Mouse (Mus musculus) regulatory T cell (primary cell): ENCODE results near the gene Cblc.

ENCODE experiments used
- in situ Hi-C: fragments of 300-600 bp; cut with MboI, MseI; formaldehyde crosslinking; loops from one replicate; pipeline ENCODE4 v1.15.1; 2025; ENCODE audit warnings: high pct_unique_total_duplicates

Gene Cblc

DNA sequence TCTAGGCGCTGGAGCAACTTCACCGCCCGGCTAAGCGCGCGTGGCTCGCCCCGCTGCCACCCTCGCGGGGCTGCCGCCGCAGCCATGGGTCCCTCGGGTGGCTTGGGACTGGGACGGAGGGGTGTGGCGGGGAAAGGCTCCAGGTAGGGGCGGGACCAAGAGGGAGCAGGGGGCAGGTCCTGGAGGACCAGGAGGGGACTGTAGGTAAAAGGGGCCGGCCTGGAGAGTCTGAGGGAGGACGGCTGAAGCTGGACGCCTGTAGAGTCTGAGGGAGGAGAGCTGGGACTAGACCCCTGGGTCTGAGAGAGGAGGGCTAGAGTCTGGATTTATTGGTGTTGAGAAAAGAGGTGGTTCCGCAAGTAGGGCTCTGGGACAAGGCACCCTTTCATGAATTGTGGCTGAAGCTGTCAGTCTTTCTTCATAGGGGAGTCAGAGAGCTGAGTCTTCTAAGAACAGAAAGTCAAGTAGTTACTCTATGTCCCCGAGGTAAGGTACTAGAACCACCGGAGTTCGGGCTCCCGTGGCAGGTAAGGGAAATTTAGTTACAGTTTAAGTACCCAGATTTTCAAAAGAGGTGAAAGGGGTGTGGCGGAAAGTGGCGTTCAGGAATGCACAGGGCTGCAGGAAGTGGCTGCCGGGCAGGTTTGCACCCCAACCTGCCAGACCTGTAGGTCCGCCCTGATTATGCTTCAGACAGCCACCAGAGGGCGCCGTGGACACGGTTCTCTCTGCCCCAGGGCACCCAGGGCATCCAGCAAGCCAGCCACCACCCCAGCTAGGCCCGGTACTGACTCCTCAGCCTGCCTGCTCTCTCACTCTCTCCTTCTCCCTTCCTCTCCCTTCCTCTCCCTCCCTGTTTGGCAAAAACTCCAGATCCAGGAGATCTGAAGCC lies at the start of gene Cblc:
Gene Cblc, minus strand, starts transcription at position 113 of the 892 bp plus-strand sequence.
- in situ Hi-C loops, result no loop called here

- in situ Hi-C loops, result loop anchor here (5.0 kb wide), 1 partner anchor 42 kb away; no protein-coding TSS in a partner anchor
Observed at GRCm38 (mm10) chr7:19844521-19845171, 48.0 kb upstream of the Cblc start.

DNA sequence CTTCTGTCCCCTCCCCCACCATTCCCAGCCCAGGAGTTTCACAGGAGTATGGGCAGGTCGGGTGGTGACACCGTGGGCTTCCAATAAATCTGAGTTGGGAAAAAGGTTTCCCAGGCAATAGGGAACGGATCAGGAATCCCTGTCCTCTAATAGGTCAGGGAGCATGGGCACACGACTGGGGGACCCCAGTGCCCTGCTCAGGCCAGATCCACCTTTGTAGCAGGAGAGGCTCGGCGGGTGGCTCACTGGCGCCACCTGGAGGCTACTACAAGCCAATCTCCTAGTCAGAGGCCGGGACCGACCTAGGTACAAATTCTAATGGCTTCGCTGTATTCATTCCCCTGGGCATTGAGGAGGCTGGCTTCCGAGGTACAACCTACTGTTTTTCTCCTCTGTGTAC lies 47.0 kb upstream of the Cblc start:
- in situ Hi-C loops, result loop anchor here (5.0 kb wide), 1 partner anchor 41 kb away; no protein-coding TSS in a partner anchor

GRCm38 (mm10) chr7:19842885-19843504 lies 46.4 kb upstream of the Cblc start:
- in situ Hi-C loops, result loop anchor here (5.0 kb wide), 1 partner anchor 41 kb away; no protein-coding TSS in a partner anchor

GRCm38 (mm10) chr7:19841686-19842413 lies 45.2 kb upstream of the Cblc start:
- in situ Hi-C loops, result loop anchor here (5.0 kb wide), 1 partner anchor 40 kb away; no protein-coding TSS in a partner anchor

- in situ Hi-C loops, result loop anchor here (5.0 kb wide), 1 partner anchor 39 kb away; no protein-coding TSS in a partner anchor
Observed at GRCm38 (mm10) chr7:19840936-19841335, 44.3 kb upstream of the Cblc start.

DNA sequence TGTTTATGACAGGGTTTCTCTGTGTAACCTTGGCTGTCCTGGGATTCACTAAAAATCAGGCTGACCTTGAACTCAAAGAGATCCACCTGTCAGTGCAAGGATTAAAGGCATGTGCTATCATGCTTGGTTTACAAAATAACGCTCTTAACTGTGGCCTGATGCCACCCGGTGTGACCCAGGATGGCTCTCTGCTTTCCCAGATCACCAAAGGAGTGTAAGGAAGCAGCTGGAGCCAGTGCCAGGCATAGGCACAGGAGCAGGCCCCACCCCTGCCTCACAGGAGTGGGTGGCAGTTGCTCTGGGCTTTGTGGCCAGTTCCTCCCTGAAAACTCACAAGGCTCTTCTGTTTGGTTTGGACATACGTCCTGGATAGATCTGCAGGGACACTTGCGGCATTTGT lies 43.8 kb upstream of the Cblc start:
- in situ Hi-C loops, result loop anchor here (5.0 kb wide), 1 partner anchor 38 kb away; no protein-coding TSS in a partner anchor

DNA sequence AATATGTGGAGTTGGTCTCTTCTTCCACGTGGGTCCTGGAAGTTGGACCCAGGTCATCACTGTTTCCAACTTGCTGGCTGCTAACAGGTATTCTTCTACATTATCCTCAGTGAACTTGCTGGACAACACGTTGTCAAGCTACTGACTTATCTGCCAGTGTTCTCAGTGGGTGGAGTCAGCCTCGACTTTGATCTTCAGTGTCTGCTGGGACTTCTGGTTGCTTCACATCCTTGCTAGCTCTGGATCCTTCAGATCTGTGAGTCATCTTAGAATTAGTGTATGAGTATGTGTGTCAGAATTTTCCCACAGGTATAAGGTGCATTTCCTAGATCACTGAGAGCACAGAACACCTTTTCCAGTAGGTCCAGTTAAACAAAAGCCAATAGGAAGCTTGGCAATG lies 40.2 kb upstream of the Cblc start:
- in situ Hi-C loops, result no loop called here

- in situ Hi-C loops, result no loop called here
Observed at GRCm38 (mm10) chr7:19834055-19834454, 37.4 kb upstream of the Cblc start.

- in situ Hi-C loops, result no loop called here
Observed at GRCm38 (mm10) chr7:19831837-19832236, 35.2 kb upstream of the Cblc start.

GRCm38 (mm10) chr7:19830682-19831156 lies 34.1 kb upstream of the Cblc start:
- in situ Hi-C loops, result no loop called here

GRCm38 (mm10) chr7:19829694-19830093 lies 33.1 kb upstream of the Cblc start:
- in situ Hi-C loops, result loop anchor here (10.0 kb wide), 1 partner anchor 515 kb away; the partner anchor contains the start of gene Fosb

DNA sequence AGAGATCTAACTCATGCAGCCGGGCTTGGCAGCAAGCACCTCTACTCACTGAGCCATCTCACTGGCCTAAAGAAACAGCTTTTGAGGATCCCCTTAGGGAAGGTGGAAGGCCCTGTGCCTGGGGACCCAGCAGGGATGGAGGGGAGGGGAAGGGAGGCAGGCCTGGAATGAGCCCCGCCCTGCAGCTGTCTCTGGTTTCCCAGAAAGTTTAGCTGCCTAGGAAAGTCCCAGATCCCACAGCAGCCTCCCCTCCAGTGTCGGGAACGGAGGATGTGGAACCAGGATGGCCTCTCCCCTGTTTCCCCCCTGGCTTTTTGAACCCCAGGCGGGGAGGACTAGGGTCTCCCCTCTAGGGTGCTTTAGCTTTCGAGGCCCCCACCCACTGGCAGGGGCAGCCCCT lies 30.1 kb upstream of the Cblc start:
- in situ Hi-C loops, result loop anchor here (10.0 kb wide), 1 partner anchor 512 kb away; the partner anchor contains the start of gene Fosb

DNA sequence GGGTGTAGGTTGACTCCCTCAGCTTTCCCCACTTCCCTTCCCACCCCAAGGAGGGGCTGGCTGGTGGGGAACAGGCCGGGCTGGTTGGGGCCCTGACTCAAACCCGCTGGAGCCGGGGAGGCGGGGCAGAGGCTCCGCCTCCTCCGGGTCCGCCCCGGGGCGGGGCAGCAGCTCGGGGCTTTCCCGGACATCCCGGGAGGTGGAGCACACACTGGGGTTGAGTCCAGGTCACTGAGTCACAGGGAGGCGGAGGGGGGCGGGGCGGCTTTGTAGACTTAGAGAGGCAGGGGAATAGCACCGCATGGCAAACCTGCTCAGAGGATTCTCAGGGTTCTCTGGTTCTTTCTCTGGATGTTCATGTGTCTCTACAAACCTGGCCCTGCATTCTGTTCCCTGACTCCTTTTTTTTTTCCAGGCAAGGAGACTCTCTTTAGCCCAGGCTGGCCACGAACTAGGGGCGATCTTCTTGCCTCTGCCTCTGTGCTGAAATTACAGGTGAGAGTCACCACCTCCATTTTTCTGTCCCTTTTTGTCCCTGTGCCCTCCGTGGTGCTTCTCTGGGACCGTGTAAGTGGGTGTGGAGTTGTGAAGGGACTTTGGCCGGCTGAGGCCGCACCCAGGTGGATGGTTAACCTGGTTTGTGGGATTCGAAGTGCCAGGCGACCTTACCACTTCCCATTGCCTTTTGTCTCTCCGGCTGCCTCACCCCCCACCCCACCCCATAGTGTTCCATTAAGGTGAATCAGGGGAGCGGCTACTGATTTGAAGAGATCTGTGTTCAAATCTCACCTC lies 27.8 kb upstream of the Cblc start:
- in situ Hi-C loops, result loop anchor here (10.0 kb wide), 1 partner anchor 510 kb away; the partner anchor contains the start of gene Fosb

DNA sequence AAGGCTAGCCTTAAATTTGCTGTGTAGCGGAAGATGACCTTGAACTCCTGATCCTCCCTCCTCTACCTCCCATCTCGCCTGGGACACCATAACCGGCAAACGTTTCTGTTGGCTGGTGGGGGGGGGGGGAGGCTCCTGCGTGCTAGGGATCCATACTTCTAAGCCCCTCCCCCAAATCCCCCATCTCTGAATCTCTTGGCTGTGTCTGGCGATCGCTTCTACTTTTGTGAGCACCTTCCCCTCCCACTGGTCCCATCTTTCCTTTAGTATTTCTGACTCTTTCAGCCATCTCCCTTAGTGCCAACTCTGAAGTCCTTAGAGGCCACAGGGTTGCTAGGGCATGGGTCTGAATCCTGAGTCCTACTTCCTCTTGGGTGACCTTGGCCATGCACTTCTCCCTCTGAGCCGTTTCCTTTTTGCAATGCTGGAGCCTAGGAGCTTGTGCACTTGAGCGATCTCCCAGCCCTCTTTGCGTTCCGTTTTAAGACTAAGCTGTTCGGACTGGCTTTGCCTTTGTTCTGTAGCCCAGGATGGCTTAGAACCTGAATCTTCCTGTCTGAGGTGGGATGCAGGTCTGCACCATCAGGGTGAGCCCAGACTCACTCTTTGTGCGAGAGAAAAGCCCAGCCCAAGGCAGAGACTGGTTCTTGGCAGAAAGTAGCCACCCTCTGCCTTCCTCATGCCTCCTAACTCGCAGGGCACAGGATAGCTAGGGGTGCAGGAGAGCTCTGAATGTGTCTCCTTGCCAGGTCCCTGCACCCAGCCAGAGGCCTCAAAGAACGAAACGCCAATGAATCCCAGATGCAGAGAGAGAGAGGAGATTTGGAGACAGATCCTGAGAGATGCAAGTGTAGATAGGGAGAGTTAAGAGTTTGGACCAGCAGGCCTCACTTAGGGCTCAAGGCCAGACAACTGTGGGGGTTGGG lies 26.9 kb upstream of the Cblc start:
- in situ Hi-C loops, result loop anchor here (10.0 kb wide), 1 partner anchor 509 kb away; the partner anchor contains the start of gene Fosb

- in situ Hi-C loops, result loop anchor here (10.0 kb wide), 1 partner anchor 508 kb away; the partner anchor contains the start of gene Fosb
Observed at GRCm38 (mm10) chr7:19822604-19823058, 26.0 kb upstream of the Cblc start, which contains the start of gene Bcl3. TSS of gene Bcl3 (minus strand) at chr7:19822770.

GRCm38 (mm10) chr7:19822193-19822592 lies 25.6 kb upstream of the Cblc start:
- in situ Hi-C loops, result loop anchor here (10.0 kb wide), 1 partner anchor 507 kb away; the partner anchor contains the start of gene Fosb

GRCm38 (mm10) chr7:19821633-19822032 lies 25.0 kb upstream of the Cblc start:
- in situ Hi-C loops, result loop anchor here (10.0 kb wide), 1 partner anchor 507 kb away; the partner anchor contains the start of gene Fosb
